Mouse (Mus musculus) B cell, adult 2 months (primary cell): ENCODE data around the gene Mpg.

Experiments
- DNase-seq, 2 experiments: peaks; one replicate each; pipeline ENCODE4 v3.0.0; 2022

Gene Mpg

GRCm38 (mm10) chr11:32226124-32226871 is at the start of gene Mpg:
Gene Mpg, plus strand, starts transcription at chr11:32226505.
- DNase-seq = peak; percentile 92 to 93

- no peak for DNase-seq
Observed at GRCm38 (mm10) chr11:32178506-32178905, 47.8 kb upstream of the Mpg start.

GRCm38 (mm10) chr11:32181246-32181645 is 45.1 kb upstream of the Mpg start:
- no peak for DNase-seq

- DNase-seq = peak; percentile 84 to 85
Observed at GRCm38 (mm10) chr11:32181973-32182868, 44.1 kb upstream of the Mpg start.

GRCm38 (mm10) chr11:32184469-32184868 is 41.8 kb upstream of the Mpg start:
- no peak for DNase-seq

GRCm38 (mm10) chr11:32186031-32186430 is 40.3 kb upstream of the Mpg start:
- no peak for DNase-seq

GRCm38 (mm10) chr11:32187256-32187655 is 39.0 kb upstream of the Mpg start:
- DNase-seq = no peak

GRCm38 (mm10) chr11:32188881-32189280 is 37.4 kb upstream of the Mpg start:
- DNase-seq = no peak

GRCm38 (mm10) chr11:32189434-32189833 is 36.9 kb upstream of the Mpg start:
- DNase-seq = no peak

GRCm38 (mm10) chr11:32190119-32190518 is 36.2 kb upstream of the Mpg start:
- DNase-seq = no peak

GRCm38 (mm10) chr11:32190603-32191110 is 35.6 kb upstream of the Mpg start:
- no peak for DNase-seq

GRCm38 (mm10) chr11:32193156-32193555 is 33.1 kb upstream of the Mpg start:
- no peak for DNase-seq

- DNase-seq = no peak
Observed at GRCm38 (mm10) chr11:32194086-32194485, 32.2 kb upstream of the Mpg start.

- DNase-seq = no peak
Observed at GRCm38 (mm10) chr11:32194626-32195025, 31.7 kb upstream of the Mpg start.

- no peak for DNase-seq
Observed at GRCm38 (mm10) chr11:32195867-32196540, 30.3 kb upstream of the Mpg start.

GRCm38 (mm10) chr11:32196727-32197126 is 29.6 kb upstream of the Mpg start:
- DNase-seq = no peak

GRCm38 (mm10) chr11:32197766-32198165 is 28.5 kb upstream of the Mpg start:
- DNase-seq = no peak

- DNase-seq = no peak
Observed at GRCm38 (mm10) chr11:32198256-32198955, 27.9 kb upstream of the Mpg start.

- DNase-seq = no peak
Observed at GRCm38 (mm10) chr11:32199230-32199629, 27.1 kb upstream of the Mpg start.

GRCm38 (mm10) chr11:32200075-32200601 is 26.2 kb upstream of the Mpg start, which contains the start of gene Il9r:
Gene Il9r, minus strand, starts transcription at chr11:32200279.
- DNase-seq = no peak

GRCm38 (mm10) chr11:32200992-32201391 is 25.3 kb upstream of the Mpg start:
- peak in 1 of 2 experiments; percentile 37 for DNase-seq
